Mouse (Mus musculus) kidney, embryonic 14.5 days (tissue): ENCODE results near the gene Fam43a. TPM values are rescaled to one million over a fixed set of nuclear protein-coding genes. Genes with fewer than 3 reads are reported as not detected.

Experiments used
- ATAC-seq: fragments of 200-750 bp; cut with Nextera tagmentation; 2 replicates; pipeline ENCODE4 v1.8.0; 2017; ENCODE audit warnings: moderate number of reproducible peaks, mild to moderate bottlenecking, moderate TSS enrichment, moderate library complexity; ENCODE audit not compliant: low FRiP score, low TSS enrichment
- H3K27ac ChIP-seq: fragments of 300-500 bp; sonication (generic); 2 replicates; pipeline ENCODE4 v1.5.1; 2014; ENCODE audit warnings: low read depth, mild to moderate bottlenecking, low read length, moderate library complexity, mixed read lengths
- H3K27me3 ChIP-seq: fragments of 300-500 bp; sonication (generic); 2 replicates; pipeline ENCODE4 v1.6.1; 2014; ENCODE audit warnings: mild to moderate bottlenecking, low read length; ENCODE audit not compliant: control insufficient read depth, insufficient read depth
- H3K36me3 ChIP-seq: fragments of 300-500 bp; sonication (generic); 2 replicates; pipeline ENCODE4 v1.6.1; 2014; ENCODE audit warnings: low read length, mixed read lengths; ENCODE audit not compliant: control insufficient read depth, insufficient read depth
- H3K4me1 ChIP-seq: fragments of 300-500 bp; sonication (generic); 2 replicates; pipeline ENCODE4 v1.6.1; 2014; ENCODE audit warnings: low read length, mixed read lengths; ENCODE audit not compliant: control insufficient read depth, insufficient read depth
- H3K4me2 ChIP-seq: fragments of 300-500 bp; sonication (generic); replicated peaks from 2 replicates; pipeline ENCODE4 v1.6.1; 2014; ENCODE audit warnings: low read depth, mild to moderate bottlenecking, low read length
- H3K4me3 ChIP-seq: fragments of 300-500 bp; sonication (generic); 2 replicates; pipeline ENCODE4 v1.5.1; 2014; ENCODE audit warnings: mild to moderate bottlenecking, low read length
- H3K9ac ChIP-seq: fragments of 300-500 bp; sonication (generic); 2 replicates; pipeline ENCODE4 v1.6.1; 2014; ENCODE audit warnings: low read depth, mild to moderate bottlenecking, low read length, moderate library complexity
- H3K9me3 ChIP-seq: fragments of 300-500 bp; sonication (generic); 2 replicates; pipeline ENCODE4 v1.6.1; 2016; ENCODE audit warnings: low read length; ENCODE audit not compliant: control insufficient read depth
- WGBS: fragments of 180-500 bp; shearing (Covaris S2); extraction: QIAGEN DNeasy Blood & Tissue Kit; methylation state at CpG from one replicate; pipeline ENCODE4 v1.1.7; 2014; 5-methylcytosine and 5-hydroxymethylcytosine counted together
- polyA plus RNA-seq: library from polyadenylated mRNA; unstranded; fragments of >200 nt; fragmentation: Nextera tagmentation; extraction: Ambion mirVana; gene quantifications from 2 replicates; pipeline ENCODE4 v1.2.1, GENCODE M21; 2014

Fam43a gene
- polyA plus RNA-seq, 1 experiment from 2014 or later = 9.2 TPM

- peaks cover 5% of the 10 kb centered on the region; the same call in 1 of the 2 replicates for H3K27me3 ChIP-seq
- peaks cover 4% of the 10 kb centered on the region; the same call in 1 of the 2 replicates for H3K4me1 ChIP-seq
- no peaks in the 10 kb centered on the region for H3K9me3 ChIP-seq
- H3K9ac ChIP-seq = no peak overlapping the region
- 29% methylated on average over 7 of the region's 7 CpGs for WGBS
- H3K27ac ChIP-seq = no peak overlapping the region
- no peak for ATAC-seq
- peaks cover 2% of the 10 kb centered on the region for H3K36me3 ChIP-seq
- no peak overlapping the region for H3K4me3 ChIP-seq
- H3K4me2 ChIP-seq = no peak overlapping the region
Observed at GRCm38 (mm10) chr16:30590264-30591209, 9.0 kb upstream of the Fam43a start.

GRCm38 (mm10) chr16:30591990-30592389 is 7.5 kb upstream of the Fam43a start:
- H3K4me3 ChIP-seq = no peak overlapping the region
- H3K27me3 ChIP-seq = peaks cover 9% of the 10 kb centered on the region; the same call in 1 of the 2 replicates
- no peaks in the 10 kb centered on the region for H3K9me3 ChIP-seq
- H3K36me3 ChIP-seq = no peaks in the 10 kb centered on the region
- H3K27ac ChIP-seq = no peak overlapping the region
- no peak overlapping the region for H3K4me2 ChIP-seq
- no peak for ATAC-seq
- H3K4me1 ChIP-seq = 0 out of 2 replicates have a peak, but pooled peaks cover 2% of the 10 kb centered on the region
- 48% methylated on average over 3 of the region's 3 CpGs for WGBS
- no peak overlapping the region for H3K9ac ChIP-seq

GRCm38 (mm10) chr16:30595356-30595755 is 4.2 kb upstream of the Fam43a start:
- no peaks in the 10 kb centered on the region for H3K9me3 ChIP-seq
- 0 out of 2 replicates have a peak, but pooled peaks cover 4% of the 10 kb centered on the region for H3K4me1 ChIP-seq
- no peak overlapping the region for H3K4me2 ChIP-seq
- no peaks in the 10 kb centered on the region for H3K36me3 ChIP-seq
- H3K27me3 ChIP-seq = peaks cover 14% of the 10 kb centered on the region
- H3K4me3 ChIP-seq = no peak overlapping the region
- no peak for ATAC-seq
- 57% methylated on average over 3 of the region's 3 CpGs for WGBS
- no peak overlapping the region for H3K9ac ChIP-seq
- H3K27ac ChIP-seq = no peak overlapping the region

GRCm38 (mm10) chr16:30595835-30596557 is 3.5 kb upstream of the Fam43a start:
- WGBS = 82% methylated on average over 14 of the region's 14 CpGs
- no peak for ATAC-seq
- no peak overlapping the region for H3K4me2 ChIP-seq

GRCm38 (mm10) chr16:30596959-30597681 is 2.4 kb upstream of the Fam43a start:
- Histone ChIP-seq H3K4me2 (no peak overlapping the region; the same call in none of the 2 replicates), H3K36me3 (no peaks in the 10 kb centered on the region), H3K4me3 (no peak overlapping the region), H3K9ac (no peak overlapping the region), H3K27ac (no peak overlapping the region), H3K27me3 (peaks cover 19% of the 10 kb centered on the region), H3K9me3 (no peaks in the 10 kb centered on the region), H3K4me1 (peaks cover 17% of the 10 kb centered on the region)
- ATAC-seq = no peak
- 13% methylated on average over 16 of the region's 16 CpGs for WGBS

More at GRCm38 (mm10) chr16:30595835-30596557, 3.5 kb upstream of the Fam43a start:
- peaks cover 14% of the 10 kb centered on the region for H3K27me3 ChIP-seq
- H3K27ac ChIP-seq = no peak overlapping the region
- H3K36me3 ChIP-seq = no peaks in the 10 kb centered on the region
- H3K4me1 ChIP-seq = peaks cover 6% of the 10 kb centered on the region
- no peak overlapping the region for H3K4me3 ChIP-seq
- H3K9me3 ChIP-seq = no peaks in the 10 kb centered on the region
- no peak overlapping the region for H3K9ac ChIP-seq

- ATAC-seq = peak; percentile 15; the same call in 1 of the 2 replicates
- Histone ChIP-seq H3K9ac (peak overlapping the region; percentile 64), H3K9me3 (no peaks in the 10 kb centered on the region), H3K4me3 (peak overlapping the region; percentile 48), H3K4me2 (peak overlapping the region; percentile 93), H3K4me1 (peaks cover 42% of the 10 kb centered on the region), H3K27me3 (peaks cover 16% of the 10 kb centered on the region), H3K36me3 (no peaks in the 10 kb centered on the region), H3K27ac (peak overlapping the region; percentile 43; the same call in 1 of the 2 replicates)
- WGBS = 1% methylated on average over 53 of the region's 53 CpGs
Observed at GRCm38 (mm10) chr16:30600431-30601045, 1.0 kb downstream of the Fam43a start.

- ATAC-seq = 0 out of 2 replicates have a peak, but pooled peaks have one; percentile 15
- Histone ChIP-seq H3K4me1 (peaks cover 45% of the 10 kb centered on the region), H3K27ac (0 out of 2 replicates have a peak overlapping the region, but pooled peaks have one; percentile 7), H3K4me3 (peak overlapping the region; percentile 48), H3K9ac (peak overlapping the region; percentile 64), H3K36me3 (no peaks in the 10 kb centered on the region), H3K4me2 (peak overlapping the region; percentile 93), H3K9me3 (no peaks in the 10 kb centered on the region), H3K27me3 (peaks cover 14% of the 10 kb centered on the region; the same call in 1 of the 2 replicates)
- 12% methylated on average over 42 of the region's 42 CpGs for WGBS
Observed at GRCm38 (mm10) chr16:30601046-30601832, 1.7 kb downstream of the Fam43a start.
